Mouse (Mus musculus): ENCODE measurements around the gene Slc1a1. TPM values are rescaled to one million over a fixed set of nuclear protein-coding genes. Genes with fewer than 3 reads are reported as not detected.
A peak's percentile ranks its signal among the peaks of the same experiment; 100 is the strongest.

Slc1a1 gene
- polyA plus RNA-seq, 1 experiment from 2014 or later = 2.2 TPM

DNA sequence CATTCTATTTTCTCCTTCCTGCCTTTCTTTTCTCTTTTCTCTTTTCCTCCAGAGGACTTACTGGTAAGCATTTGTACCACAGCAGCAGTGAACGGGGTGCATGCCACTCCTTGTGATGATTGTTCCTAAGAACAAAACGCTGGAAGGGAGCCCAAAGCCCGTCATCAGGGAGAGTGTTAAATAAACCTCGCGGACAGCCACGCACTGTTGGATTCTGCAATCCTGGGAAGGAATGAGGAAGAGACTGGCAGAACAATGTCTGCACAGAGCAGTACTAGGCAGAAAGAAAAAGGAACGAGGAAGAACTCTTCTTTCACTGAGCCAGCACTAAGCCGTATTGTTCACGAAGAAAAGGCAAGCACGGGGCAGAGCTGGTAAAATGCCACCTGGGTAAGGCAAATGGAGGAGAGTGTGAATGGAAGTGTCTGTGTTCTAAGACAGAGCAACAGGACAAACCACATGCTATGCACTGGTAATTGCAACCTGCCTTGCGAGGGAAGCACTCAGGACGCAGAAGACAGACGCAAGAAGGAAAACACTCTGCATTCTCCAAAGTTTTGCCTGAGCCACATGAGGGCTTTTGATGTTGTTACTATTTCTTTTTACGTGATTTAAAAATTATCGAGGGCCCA, 7.0 kb upstream of the Slc1a1 start:
- no peaks in the 10 kb centered on the region for H3K36me3 ChIP-seq
- peak overlapping the region; percentile 42 for H3K4me2 ChIP-seq
- H3K27me3 ChIP-seq = no peaks in the 10 kb centered on the region
- peak; percentile 79 for ATAC-seq (ENCODE audit: insufficient number of reproducible peaks, insufficient read depth, low FRiP score, low TSS enrichment, low read depth)
- 27% methylated on average over 15 of the region's 15 CpGs for WGBS
- no peak overlapping the region for H3K9ac ChIP-seq
- H3K4me3 ChIP-seq = no peak overlapping the region
- H3K4me1 ChIP-seq = 0 out of 2 replicates have a peak, but pooled peaks cover 2% of the 10 kb centered on the region
- no peak overlapping the region for H3K27ac ChIP-seq
- H3K9me3 ChIP-seq = no peaks in the 10 kb centered on the region

DNA sequence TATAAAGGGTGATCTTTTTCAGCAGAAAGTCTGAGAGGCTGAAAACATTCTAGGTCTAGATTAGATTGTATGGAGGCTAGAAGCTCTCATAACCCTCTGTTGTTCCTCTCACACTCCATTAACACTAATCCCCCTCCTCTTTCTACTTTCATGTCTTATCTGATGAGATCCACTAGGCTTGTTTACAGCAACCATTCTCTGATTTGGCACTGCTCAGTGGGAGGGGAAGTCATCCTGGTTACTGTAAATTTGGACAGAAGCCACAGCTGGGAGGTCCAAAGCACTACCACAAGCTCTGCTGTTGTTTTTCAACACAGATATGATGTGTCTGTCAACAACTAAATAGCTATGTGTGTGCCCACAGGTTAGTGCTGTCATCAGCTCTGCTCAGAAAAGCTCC, 3.5 kb upstream of the Slc1a1 start:
- Histone ChIP-seq H3K4me2 (no peak overlapping the region), H3K27ac (no peak overlapping the region), H3K9ac (no peak overlapping the region), H3K4me1 (peaks cover 14% of the 10 kb centered on the region), H3K4me3 (no peak overlapping the region), H3K9me3 (no peaks in the 10 kb centered on the region), H3K27me3 (peaks cover 25% of the 10 kb centered on the region), H3K36me3 (no peaks in the 10 kb centered on the region)
- ATAC-seq (ENCODE audit: insufficient number of reproducible peaks, insufficient read depth, low FRiP score, low TSS enrichment, low read depth) = no peak

DNA sequence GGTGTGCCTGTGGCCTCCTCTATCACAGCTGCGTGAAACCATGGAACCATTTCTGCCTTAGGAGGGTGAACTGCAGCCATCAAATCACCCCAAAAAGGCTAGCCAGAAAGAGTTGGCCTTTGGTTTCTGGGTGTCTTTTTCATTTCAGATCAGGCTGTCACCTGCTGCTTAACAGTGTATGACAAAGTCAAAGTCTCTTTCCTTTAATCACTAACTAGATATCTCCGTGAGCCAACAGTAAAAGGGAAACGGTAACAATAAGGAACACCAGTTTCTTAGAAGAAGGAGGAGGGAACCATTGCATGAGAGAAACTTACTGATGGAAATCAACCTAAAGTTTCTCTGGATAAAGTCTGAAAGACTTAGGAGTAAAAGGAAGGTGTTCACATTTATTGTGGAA, 2.2 kb upstream of the Slc1a1 start:
- Histone ChIP-seq H3K9me3 (no peaks in the 10 kb centered on the region), H3K27me3 (peaks cover 34% of the 10 kb centered on the region), H3K36me3 (no peaks in the 10 kb centered on the region), H3K27ac (no peak overlapping the region), H3K4me2 (no peak overlapping the region), H3K4me1 (peaks cover 14% of the 10 kb centered on the region), H3K4me3 (no peak overlapping the region), H3K9ac (no peak overlapping the region)
- no peak for ATAC-seq (ENCODE audit: insufficient number of reproducible peaks, insufficient read depth, low FRiP score, low TSS enrichment, low read depth)
- WGBS = 91% methylated on average over 3 of the region's 3 CpGs

DNA sequence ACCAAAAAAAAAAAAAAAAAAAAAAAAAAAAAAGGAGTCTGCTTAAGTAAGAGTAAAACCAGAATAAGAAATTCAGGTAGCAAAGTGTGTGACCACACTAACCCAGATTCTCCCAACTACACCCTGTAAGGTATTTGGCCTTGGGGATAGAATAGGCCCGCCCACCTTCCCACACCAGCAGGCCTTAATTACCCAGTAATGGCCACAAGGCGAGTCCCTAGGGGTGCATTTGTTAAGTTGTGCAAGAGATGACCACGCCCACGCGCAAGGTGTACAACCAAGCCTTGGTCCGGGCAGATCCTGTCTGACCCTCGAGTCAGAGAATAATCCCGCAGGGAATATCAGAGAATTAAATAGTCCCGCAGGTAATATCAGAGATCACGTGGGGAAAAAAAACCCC, 461 bp upstream of the Slc1a1 start:
- Histone ChIP-seq H3K9me3 (no peaks in the 10 kb centered on the region), H3K4me2 (peak overlapping the region; percentile 96), H3K9ac (peak overlapping the region; percentile 65; the same call in 1 of the 2 replicates), H3K4me3 (peak overlapping the region; percentile 60), H3K4me1 (peaks cover 12% of the 10 kb centered on the region), H3K27ac (no peak overlapping the region), H3K27me3 (peaks cover 41% of the 10 kb centered on the region), H3K36me3 (no peaks in the 10 kb centered on the region)
- 0 out of 2 replicates have a peak, but pooled peaks have one; percentile 37 for ATAC-seq (ENCODE audit: insufficient number of reproducible peaks, insufficient read depth, low FRiP score, low TSS enrichment, low read depth)
- WGBS = 6% methylated on average over 10 of the region's 10 CpGs

DNA sequence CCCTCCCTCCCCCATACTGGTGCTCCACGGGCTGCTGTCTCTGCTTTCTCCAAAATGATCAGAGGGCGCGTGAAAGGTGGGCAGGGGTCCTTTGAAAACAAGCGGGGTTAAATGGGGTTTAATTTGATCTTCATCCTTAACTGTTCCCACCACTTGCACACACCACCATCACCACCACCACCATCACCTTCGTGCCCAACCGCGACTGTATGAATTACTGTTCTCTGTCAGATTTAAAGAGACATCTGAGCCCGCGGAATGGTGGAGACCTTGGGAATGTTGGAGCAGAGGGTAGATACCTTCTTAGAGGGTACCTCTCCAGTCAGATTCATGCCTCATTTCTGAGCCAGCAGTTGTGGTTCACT, 633 bp downstream of the Slc1a1 start:
- Histone ChIP-seq H3K9me3 (no peaks in the 10 kb centered on the region), H3K9ac (peak overlapping the region; percentile 65), H3K27me3 (peaks cover 48% of the 10 kb centered on the region), H3K4me2 (peak overlapping the region; percentile 96), H3K27ac (no peak overlapping the region), H3K4me1 (peaks cover 12% of the 10 kb centered on the region), H3K36me3 (no peaks in the 10 kb centered on the region), H3K4me3 (peak overlapping the region; percentile 60)
- 8% methylated on average over 9 of the region's 9 CpGs for WGBS
- ATAC-seq (ENCODE audit: insufficient number of reproducible peaks, insufficient read depth, low FRiP score, low TSS enrichment, low read depth) = no peak

DNA sequence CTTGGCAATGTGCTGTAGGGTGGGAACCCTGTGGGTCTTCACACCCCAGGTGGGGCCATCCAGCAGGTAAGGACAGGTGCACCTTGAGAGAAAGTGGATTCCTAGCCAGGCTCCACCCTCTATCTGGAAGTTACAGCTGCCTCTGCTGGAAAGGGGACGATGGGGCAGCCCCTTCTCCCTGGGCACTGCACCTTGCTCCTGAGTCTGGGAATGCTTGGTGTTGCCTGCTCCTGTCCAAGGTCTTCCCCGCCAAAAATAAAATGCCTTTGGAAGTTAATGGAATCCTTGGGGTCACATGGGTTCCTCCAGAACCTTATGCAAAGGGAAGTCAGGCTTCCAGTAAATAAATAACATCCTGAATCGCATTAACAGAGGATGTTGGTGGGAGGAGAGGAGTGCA, 1.3 kb downstream of the Slc1a1 start:
- H3K36me3 ChIP-seq = no peaks in the 10 kb centered on the region
- no peak overlapping the region for H3K27ac ChIP-seq
- peaks cover 48% of the 10 kb centered on the region for H3K27me3 ChIP-seq
- H3K9ac ChIP-seq = no peak overlapping the region
- H3K9me3 ChIP-seq = no peaks in the 10 kb centered on the region
- peak overlapping the region; percentile 96; the same call in 1 of the 2 replicates for H3K4me2 ChIP-seq
- 58% methylated on average over 3 of the region's 3 CpGs for WGBS
- H3K4me3 ChIP-seq = no peak overlapping the region
- peaks cover 12% of the 10 kb centered on the region for H3K4me1 ChIP-seq
- ATAC-seq (ENCODE audit: insufficient number of reproducible peaks, insufficient read depth, low FRiP score, low TSS enrichment, low read depth) = no peak

DNA sequence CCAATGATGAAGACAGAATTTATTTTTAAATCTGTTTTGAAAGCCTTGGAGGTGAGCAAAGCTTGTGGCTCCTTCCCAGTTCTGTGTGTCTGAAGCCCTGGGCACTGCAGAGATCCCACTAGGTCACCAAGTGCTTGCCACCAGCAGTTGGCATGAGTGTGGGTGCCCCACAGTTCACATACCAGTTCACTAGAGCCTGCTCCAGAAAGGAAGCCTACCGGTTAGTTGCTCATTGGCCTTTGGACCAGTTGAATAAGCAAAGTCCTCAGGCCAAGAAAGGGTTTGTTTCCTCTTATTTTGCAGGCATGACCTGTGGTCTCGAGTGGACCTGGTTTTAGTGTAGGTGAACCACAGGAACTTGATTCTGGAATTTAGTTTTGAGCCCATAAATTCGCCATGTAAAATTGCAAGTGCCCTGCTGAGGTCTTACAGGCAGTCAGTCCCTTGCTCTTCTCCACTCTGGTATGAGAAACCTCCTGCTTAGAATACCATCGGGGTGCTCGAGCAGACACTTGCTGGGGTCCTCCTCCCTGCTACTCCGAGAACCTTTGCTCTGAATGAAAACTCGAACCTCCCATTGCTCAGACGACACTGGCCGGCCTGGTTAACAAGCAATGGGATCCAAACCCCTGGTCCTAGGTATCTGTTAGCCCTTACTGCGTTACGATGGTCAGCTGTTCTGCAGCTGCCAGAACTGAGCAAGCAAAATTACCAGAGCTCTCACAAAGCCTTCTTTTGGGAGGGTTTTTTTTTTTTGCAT, 2.0 kb downstream of the Slc1a1 start:
- Histone ChIP-seq H3K36me3 (no peaks in the 10 kb centered on the region), H3K4me2 (no peak overlapping the region), H3K9me3 (no peaks in the 10 kb centered on the region), H3K4me3 (no peak overlapping the region), H3K27ac (no peak overlapping the region), H3K27me3 (peaks cover 48% of the 10 kb centered on the region), H3K4me1 (peaks cover 12% of the 10 kb centered on the region), H3K9ac (no peak overlapping the region)
- no peak for ATAC-seq (ENCODE audit: insufficient number of reproducible peaks, insufficient read depth, low FRiP score, low TSS enrichment, low read depth)
- 67% methylated on average over 11 of the region's 11 CpGs for WGBS

DNA sequence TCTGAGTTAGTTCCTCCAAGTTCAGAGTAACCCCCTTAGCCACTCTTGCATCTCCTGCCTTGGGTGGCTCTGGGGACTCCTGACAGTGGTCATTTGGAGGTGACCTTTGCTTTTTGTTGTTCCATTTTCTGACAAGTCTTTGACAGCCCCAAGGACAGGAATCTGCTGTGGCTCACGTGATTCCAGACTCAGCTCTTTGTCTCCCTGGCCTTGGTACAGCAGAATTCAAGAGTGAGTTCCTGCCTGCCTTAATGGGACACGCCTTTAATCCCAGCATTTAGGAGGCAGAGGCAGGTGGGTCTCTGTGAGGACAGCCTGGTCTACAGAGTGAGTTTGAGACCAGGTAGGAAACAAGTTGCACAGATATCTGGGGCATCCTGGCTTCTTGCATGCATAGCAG, 3.9 kb downstream of the Slc1a1 start:
- Histone ChIP-seq H3K4me2 (no peak overlapping the region), H3K36me3 (no peaks in the 10 kb centered on the region), H3K4me1 (peaks cover 12% of the 10 kb centered on the region), H3K27me3 (peaks cover 44% of the 10 kb centered on the region), H3K27ac (no peak overlapping the region), H3K4me3 (no peak overlapping the region), H3K9ac (no peak overlapping the region), H3K9me3 (no peaks in the 10 kb centered on the region)
- ATAC-seq (ENCODE audit: insufficient number of reproducible peaks, insufficient read depth, low FRiP score, low TSS enrichment, low read depth) = no peak
- WGBS = 75% methylated on average over 2 of the region's 2 CpGs

DNA sequence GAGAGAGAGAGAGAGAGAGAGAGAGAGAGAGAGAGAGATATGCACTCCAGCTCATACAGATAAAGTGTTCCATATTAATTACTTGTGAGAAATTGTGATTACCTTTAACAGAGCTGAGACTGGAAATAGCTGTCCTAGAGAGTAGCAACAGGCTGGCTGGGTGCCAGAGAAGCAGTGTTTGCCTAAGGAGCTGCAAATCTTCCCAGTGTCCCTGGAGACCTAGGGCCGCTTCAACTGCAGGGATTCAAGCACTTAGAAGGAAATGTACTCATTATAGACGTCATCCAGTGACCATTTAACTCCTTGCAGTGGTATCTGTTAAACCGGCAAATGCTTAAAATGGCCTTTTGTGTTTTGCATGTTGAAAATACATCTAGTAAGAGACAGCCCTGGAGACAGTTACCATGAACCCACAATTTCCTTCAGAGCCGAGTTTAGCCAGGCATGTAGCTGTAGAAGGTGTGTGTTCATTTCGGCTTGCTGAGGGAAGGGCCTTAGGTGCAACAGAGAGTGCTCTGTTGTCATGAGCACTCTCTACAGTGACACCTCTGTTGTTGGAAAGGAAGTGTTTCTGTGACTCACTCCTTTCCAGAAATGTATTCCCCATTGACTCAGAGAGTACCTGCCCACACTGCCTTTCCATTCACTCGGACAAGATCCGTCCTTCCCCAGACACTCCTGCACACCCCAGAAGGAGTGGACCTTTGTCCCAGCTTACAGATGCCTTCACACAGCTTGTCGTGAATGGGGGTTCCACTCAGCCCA, 10.3 kb downstream of the Slc1a1 start:
- Histone ChIP-seq H3K36me3 (no peaks in the 10 kb centered on the region), H3K4me2 (no peak overlapping the region), H3K9ac (no peak overlapping the region), H3K4me3 (no peak overlapping the region), H3K27me3 (no peaks in the 10 kb centered on the region), H3K4me1 (no peaks in the 10 kb centered on the region), H3K9me3 (no peaks in the 10 kb centered on the region), H3K27ac (no peak overlapping the region)
- ATAC-seq (ENCODE audit: insufficient number of reproducible peaks, insufficient read depth, low FRiP score, low TSS enrichment, low read depth) = no peak
- WGBS = 61% methylated on average over 8 of the region's 8 CpGs

DNA sequence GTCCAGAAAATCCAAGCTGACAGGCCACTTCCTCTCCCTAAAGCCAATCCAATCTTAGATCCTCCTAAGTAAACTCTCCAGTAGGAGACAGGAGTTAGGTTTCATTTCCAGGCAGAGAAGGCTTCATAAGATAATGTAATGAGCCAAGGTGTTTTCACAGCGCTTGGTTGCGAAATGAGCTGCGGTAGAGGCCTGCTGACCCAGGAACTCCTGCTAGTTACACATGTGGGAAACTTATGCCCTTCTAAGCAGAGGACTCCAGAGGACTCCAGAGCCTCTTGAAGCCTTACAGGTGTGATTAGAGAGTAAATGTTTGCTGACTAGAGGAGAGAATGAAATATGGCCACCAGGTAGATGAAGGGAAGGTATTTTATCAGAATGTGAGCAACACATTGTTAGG, 15.7 kb downstream of the Slc1a1 start:
- Histone ChIP-seq H3K9ac (no peak overlapping the region), H3K4me2 (no peak overlapping the region), H3K9me3 (no peaks in the 10 kb centered on the region), H3K27ac (no peak overlapping the region), H3K4me3 (no peak overlapping the region), H3K27me3 (no peaks in the 10 kb centered on the region), H3K36me3 (no peaks in the 10 kb centered on the region), H3K4me1 (no peaks in the 10 kb centered on the region)
- 84% methylated on average over 3 of the region's 3 CpGs for WGBS
- no peak for ATAC-seq (ENCODE audit: insufficient number of reproducible peaks, insufficient read depth, low FRiP score, low TSS enrichment, low read depth)

DNA sequence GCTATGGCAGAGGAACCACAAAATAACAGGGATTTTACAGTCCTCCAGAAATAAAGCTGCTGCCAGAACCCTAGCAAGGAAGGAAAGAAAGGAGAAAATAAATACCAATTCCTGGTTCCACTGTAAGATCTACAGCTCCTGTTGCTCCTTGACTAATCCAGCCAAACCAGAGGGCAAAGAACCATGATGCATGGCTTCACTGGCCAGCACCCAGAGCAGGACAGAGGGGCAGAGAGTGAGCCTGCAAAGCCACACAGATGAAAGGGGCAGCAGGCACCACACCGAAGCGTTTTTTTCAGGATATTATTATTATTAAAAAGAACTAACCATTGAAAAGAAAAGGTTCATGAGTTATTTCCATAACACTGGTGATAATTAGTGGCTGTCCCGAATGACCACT, 17.2 kb downstream of the Slc1a1 start:
- H3K4me2 ChIP-seq = no peak overlapping the region
- no peak overlapping the region for H3K9ac ChIP-seq
- no peak overlapping the region for H3K4me3 ChIP-seq
- ATAC-seq (ENCODE audit: insufficient number of reproducible peaks, insufficient read depth, low FRiP score, low TSS enrichment, low read depth) = no peak
- H3K4me1 ChIP-seq = no peaks in the 10 kb centered on the region
- no peak overlapping the region for H3K27ac ChIP-seq
- 88% methylated on average over 3 of the region's 3 CpGs for WGBS
- H3K9me3 ChIP-seq = no peaks in the 10 kb centered on the region
- no peaks in the 10 kb centered on the region for H3K36me3 ChIP-seq
- H3K27me3 ChIP-seq = no peaks in the 10 kb centered on the region

DNA sequence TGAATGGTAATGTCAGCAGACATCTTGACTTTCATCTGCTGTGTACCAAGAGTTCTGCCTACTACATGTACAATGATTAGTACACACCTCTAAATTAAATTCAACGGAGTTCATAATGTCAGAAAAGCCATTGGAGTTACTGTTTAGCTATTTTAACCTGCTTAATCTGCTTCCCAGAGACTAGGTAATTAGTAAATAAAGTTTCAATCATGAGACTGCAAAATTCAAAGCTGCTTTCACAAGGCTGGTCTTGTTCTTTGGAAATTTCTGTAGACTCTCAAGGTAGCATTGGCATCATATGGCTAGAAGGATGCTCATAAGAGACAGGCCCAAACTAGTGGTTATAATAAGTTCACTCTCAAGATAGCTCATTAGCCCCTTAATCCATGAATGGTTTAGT, 20.0 kb downstream of the Slc1a1 start:
- ATAC-seq (ENCODE audit: insufficient number of reproducible peaks, insufficient read depth, low FRiP score, low TSS enrichment, low read depth) = no peak
- 69% methylated on average over 1 of the region's 1 CpGs for WGBS
- H3K27ac ChIP-seq = no peak overlapping the region

More for the DNA sequence above, 20.0 kb downstream of the Slc1a1 start:
- Histone ChIP-seq H3K9ac (no peak overlapping the region), H3K27me3 (no peaks in the 10 kb centered on the region), H3K9me3 (no peaks in the 10 kb centered on the region), H3K4me2 (no peak overlapping the region), H3K4me3 (no peak overlapping the region), H3K36me3 (no peaks in the 10 kb centered on the region), H3K4me1 (no peaks in the 10 kb centered on the region)
